Mouse (Mus musculus): ENCODE data around the gene Golph3l. TPM values are rescaled to one million over a fixed set of nuclear protein-coding genes. Genes with fewer than 3 reads are reported as not detected.
A peak's percentile ranks its signal among the peaks of the same experiment; 100 is the strongest.

Gene Golph3l
- polyA plus RNA-seq, 1 experiment from 2014 or later, result 34.4 TPM

GRCm38 (mm10) chr3:95645313-95646235 lies 56.8 kb downstream of the Golph3l start:
- Histone ChIP-seq H3K27me3 (ENCODE audit: insufficient read depth, low read length) (no peaks in the 10 kb centered on the region), H3K36me3 (ENCODE audit: insufficient read depth, low read length) (no peaks in the 10 kb centered on the region), H3K4me3 (replicated peaks; ENCODE audit: low read depth, low read length) (no peak overlapping the region), H3K9ac (ENCODE audit: low read depth, low read length) (no peak overlapping the region), H3K4me1 (replicated peaks; ENCODE audit: insufficient read depth, low read length) (peaks cover 4% of the 10 kb centered on the region; the same call in 1 of the 2 replicates), H3K4me2 (ENCODE audit: low read length) (no peak overlapping the region), H3K9me3 (replicated peaks; ENCODE audit: low read length) (no peaks in the 10 kb centered on the region), H3K27ac (no peak overlapping the region)
- WGBS, result 61% methylated on average over 10 of the region's 10 CpGs
- no peak for TF ChIP-seq CTCF (IDR thresholded peaks at IDR 0.05; ENCODE audit: low read depth)
- no peak for ATAC-seq (replicated peaks; ENCODE audit: low FRiP score, low read depth)
- no peak for DNase-seq (ENCODE audit: low spot score)

GRCm38 (mm10) chr3:95648016-95648415 lies 59.3 kb downstream of the Golph3l start:
- no peaks in the 10 kb centered on the region for H3K36me3 ChIP-seq (ENCODE audit: insufficient read depth, low read length)
- H3K9ac ChIP-seq (ENCODE audit: low read depth, low read length), result no peak overlapping the region
- no peak for DNase-seq (ENCODE audit: low spot score)
- H3K9me3 ChIP-seq (replicated peaks; ENCODE audit: low read length), result no peaks in the 10 kb centered on the region
- no peaks in the 10 kb centered on the region for H3K27me3 ChIP-seq (ENCODE audit: insufficient read depth, low read length)
- H3K4me1 ChIP-seq (replicated peaks; ENCODE audit: insufficient read depth, low read length), result peaks cover 12% of the 10 kb centered on the region; the same call in 1 of the 2 replicates
- no peak overlapping the region for H3K4me2 ChIP-seq (ENCODE audit: low read length)
- WGBS, result 86% methylated on average over 5 of the region's 5 CpGs
- H3K4me3 ChIP-seq (replicated peaks; ENCODE audit: low read depth, low read length), result no peak overlapping the region
- no peak overlapping the region for H3K27ac ChIP-seq
- ATAC-seq (replicated peaks; ENCODE audit: low FRiP score, low read depth), result no peak
- TF ChIP-seq CTCF (IDR thresholded peaks at IDR 0.05; ENCODE audit: low read depth), result no peak

- DNase-seq (ENCODE audit: low spot score) (peak; percentile 88), ATAC-seq (replicated peaks; ENCODE audit: low FRiP score, low read depth) (no peak; the same call in 1 of the 2 replicates)
- H3K9ac ChIP-seq (ENCODE audit: low read depth, low read length), result no peak overlapping the region
- no peaks in the 10 kb centered on the region for H3K9me3 ChIP-seq (replicated peaks; ENCODE audit: low read length)
- H3K27ac ChIP-seq, result peak overlapping the region; percentile 86
- no peaks in the 10 kb centered on the region for H3K36me3 ChIP-seq (ENCODE audit: insufficient read depth, low read length)
- no peak for TF ChIP-seq CTCF (IDR thresholded peaks at IDR 0.05; ENCODE audit: low read depth)
- 56% methylated on average over 6 of the region's 6 CpGs for WGBS
- H3K27me3 ChIP-seq (ENCODE audit: insufficient read depth, low read length), result no peaks in the 10 kb centered on the region
- no peak overlapping the region for H3K4me3 ChIP-seq (replicated peaks; ENCODE audit: low read depth, low read length)
- peaks cover 12% of the 10 kb centered on the region; the same call in 1 of the 2 replicates for H3K4me1 ChIP-seq (replicated peaks; ENCODE audit: insufficient read depth, low read length)
- no peak overlapping the region for H3K4me2 ChIP-seq (ENCODE audit: low read length)
These were observed 61.7 kb downstream of the Golph3l start for GRCm38 (mm10) chr3:95650276-95651032.

GRCm38 (mm10) chr3:95651033-95651373 lies 62.3 kb downstream of the Golph3l start:
- no peak for TF ChIP-seq CTCF (IDR thresholded peaks at IDR 0.05; ENCODE audit: low read depth)
- Histone ChIP-seq H3K27ac (peak overlapping the region; percentile 86), H3K36me3 (ENCODE audit: insufficient read depth, low read length) (no peaks in the 10 kb centered on the region), H3K9me3 (replicated peaks; ENCODE audit: low read length) (no peaks in the 10 kb centered on the region), H3K4me2 (ENCODE audit: low read length) (no peak overlapping the region), H3K27me3 (ENCODE audit: insufficient read depth, low read length) (no peaks in the 10 kb centered on the region), H3K4me3 (replicated peaks; ENCODE audit: low read depth, low read length) (no peak overlapping the region), H3K9ac (ENCODE audit: low read depth, low read length) (no peak overlapping the region), H3K4me1 (replicated peaks; ENCODE audit: insufficient read depth, low read length) (peaks cover 12% of the 10 kb centered on the region; the same call in 1 of the 2 replicates)
- 82% methylated on average over 3 of the region's 3 CpGs for WGBS
- no peak for DNase-seq (ENCODE audit: low spot score)
- ATAC-seq (replicated peaks; ENCODE audit: low FRiP score, low read depth), result no peak

- no peak for ATAC-seq (replicated peaks; ENCODE audit: low FRiP score, low read depth)
These were observed 62.9 kb downstream of the Golph3l start for GRCm38 (mm10) chr3:95651391-95652203.

More at GRCm38 (mm10) chr3:95651391-95652203, 62.9 kb downstream of the Golph3l start:
- no peak for TF ChIP-seq CTCF (IDR thresholded peaks at IDR 0.05; ENCODE audit: low read depth)
- Histone ChIP-seq H3K4me2 (ENCODE audit: low read length) (no peak overlapping the region), H3K36me3 (ENCODE audit: insufficient read depth, low read length) (no peaks in the 10 kb centered on the region), H3K4me1 (replicated peaks; ENCODE audit: insufficient read depth, low read length) (peaks cover 12% of the 10 kb centered on the region; the same call in 1 of the 2 replicates), H3K27me3 (ENCODE audit: insufficient read depth, low read length) (no peaks in the 10 kb centered on the region), H3K27ac (peak overlapping the region; percentile 86), H3K9me3 (replicated peaks; ENCODE audit: low read length) (no peaks in the 10 kb centered on the region), H3K4me3 (replicated peaks; ENCODE audit: low read depth, low read length) (no peak overlapping the region), H3K9ac (ENCODE audit: low read depth, low read length) (no peak overlapping the region)
- DNase-seq (ENCODE audit: low spot score), result no peak
- WGBS, result 83% methylated on average over 16 of the region's 16 CpGs
